Mouse (Mus musculus): ENCODE measurements around the gene Clybl.

Gene Clybl

GRCm38 (mm10) chr14:122436850-122437249 lies 255.3 kb downstream of the Clybl start:
- DNase-seq, result no peak

GRCm38 (mm10) chr14:122449601-122450495 lies 268.3 kb downstream of the Clybl start:
- DNase-seq, result no peak

- peak; percentile 16 for DNase-seq
These were observed 269.2 kb downstream of the Clybl start, which contains the start of gene Gm5089 for GRCm38 (mm10) chr14:122450496-122451382. TSS of gene Gm5089 (minus strand) at chr14:122451115.

GRCm38 (mm10) chr14:122451551-122452145 lies 270.1 kb downstream of the Clybl start:
- no peak for DNase-seq
